10 mouse cellular contexts compared by ENCODE assay signal in genomic region chr1:21077191-21077590, GRCm38 (mm10). TPM values are rescaled to one million over a fixed set of nuclear protein-coding genes. Genes with fewer than 3 reads are reported as not detected.
DNase-seq lines count a peak whose midpoint lies in the region; ATAC-seq and TF ChIP-seq lines count a peak whose summit lies in the region.
"Had no signal": no experiment of that assay in that cellular context is flagged by ENCODE, and none has a peak within 500 bp of the region (broad histone marks: within the 10 kb centered on the region; RNA-seq: fewer than 3 reads in every experiment).

No protein-coding gene starts in this region.

- DNase-seq in heart, embryonic 10.5 days (ENCODE audit: low spot score): no peak
- no peak for DNase-seq in heart, adult 2 months
- DNase-seq in adipocyte (ENCODE audit: low spot score): peak; percentile 39
- DNase-seq in intestine, embryonic 14.5 days (ENCODE audit: low spot score): no peak
- no peak for DNase-seq in layer of hippocampus, postnatal 25 days (ENCODE audit: extremely low spot score in 1 of 2, low spot score in 1 of 2)
- DNase-seq in gastrocnemius, postnatal 14 days: no peak
- DNase-seq in adrenal gland, adult 2 months: no peak
- DNase-seq: adrenal gland, postnatal 25 days; thymus, adult 18-20 months had no signal

- H3K27ac ChIP-seq in heart, embryonic 10.5 days: no peak overlapping the region
- no peak overlapping the region for H3K27ac ChIP-seq in heart, adult 2 months
- no peak overlapping the region for H3K27ac ChIP-seq in intestine, embryonic 14.5 days (ENCODE audit: low read depth)
- H3K27ac ChIP-seq in midbrain, embryonic 12.5 days (replicated peaks): no peak overlapping the region

- 0 out of 2 replicates have a peak overlapping the region, but pooled peaks have one; percentile 25 for H3K4me3 ChIP-seq in heart, embryonic 10.5 days
- no peak overlapping the region for H3K4me3 ChIP-seq in heart, adult 2 months
- peak overlapping the region; percentile 58 for H3K4me3 ChIP-seq in intestine, embryonic 14.5 days (ENCODE audit: low read depth, low read length)
- 0 out of 2 replicates have a peak overlapping the region, but pooled peaks have one; percentile 8 for H3K4me3 ChIP-seq in midbrain, embryonic 12.5 days

- peak overlapping the region; percentile 66 for H3K4me2 ChIP-seq in intestine, embryonic 14.5 days (ENCODE audit: low read length)
- peak overlapping the region; percentile 72 for H3K4me2 ChIP-seq in midbrain, embryonic 12.5 days (replicated peaks)

- no peaks in the 10 kb centered on the region for H3K36me3 ChIP-seq in heart, embryonic 10.5 days
- 0 out of 2 replicates have a peak, but pooled peaks cover 2% of the 10 kb centered on the region for H3K36me3 ChIP-seq in heart, adult 2 months (ENCODE audit: control insufficient read depth, insufficient read depth, low read length)
- H3K36me3 ChIP-seq in intestine, embryonic 14.5 days (ENCODE audit: control insufficient read depth, insufficient read depth, low read length): no peaks in the 10 kb centered on the region
- no peaks in the 10 kb centered on the region for H3K36me3 ChIP-seq in midbrain, embryonic 12.5 days

- intact Hi-C loops in heart, adult 2 months (cut with DNase I): loop anchor here (5.0 kb wide), 2 partner anchors 80 to 260 kb away; no protein-coding TSS in a partner anchor
- intact Hi-C loops in gastrocnemius, postnatal 14 days (cut with DNase I; ENCODE audit: low total_unique reads): no loop called here

- H3K27me3 ChIP-seq in heart, embryonic 10.5 days (ENCODE audit: insufficient read depth, poor library complexity, severe bottlenecking): no peaks in the 10 kb centered on the region
- no peaks in the 10 kb centered on the region for H3K27me3 ChIP-seq in heart, adult 2 months (ENCODE audit: control insufficient read depth, insufficient read depth, low read length)
- no peaks in the 10 kb centered on the region for H3K27me3 ChIP-seq in intestine, embryonic 14.5 days (replicated peaks; ENCODE audit: control insufficient read depth, insufficient read depth, low read length)
- peaks cover 13% of the 10 kb centered on the region; the same call in 1 of the 2 replicates for H3K27me3 ChIP-seq in midbrain, embryonic 12.5 days

- no peaks in the 10 kb centered on the region for H3K9me3 ChIP-seq in heart, embryonic 10.5 days
- no peaks in the 10 kb centered on the region for H3K9me3 ChIP-seq in intestine, embryonic 14.5 days (ENCODE audit: control insufficient read depth, low read length)
- no peaks in the 10 kb centered on the region for H3K9me3 ChIP-seq in midbrain, embryonic 12.5 days

- H3K9ac ChIP-seq in heart, adult 2 months (ENCODE audit: low read depth, low read length): no peak overlapping the region
- no peak overlapping the region; the same call in 1 of the 2 replicates for H3K9ac ChIP-seq in intestine, embryonic 14.5 days (ENCODE audit: low read length)
- no peak overlapping the region for H3K9ac ChIP-seq in midbrain, embryonic 12.5 days (replicated peaks)

- 61% methylated on average over 5 of the region's 5 CpGs for WGBS in heart, embryonic 10.5 days
- WGBS in heart, adult 2 months: 69% methylated on average over 5 of the region's 5 CpGs
- 47% methylated on average over 5 of the region's 5 CpGs for WGBS in intestine, embryonic 14.5 days
- whole genome bisulfite sequencing in midbrain, embryonic 12.5 days: 32% methylated on average over 5 of the region's 5 CpGs

- TF ChIP-seq CTCF in heart, adult 2 months (IDR thresholded peaks at IDR 0.05): no peak

- H3K79me2 ChIP-seq in heart, adult 2 months (replicated peaks; ENCODE audit: control insufficient read depth, insufficient read depth, low read length): no peaks in the 10 kb centered on the region; the same call in 1 of the 2 replicates

- peaks cover 62% of the 10 kb centered on the region for H3K4me1 ChIP-seq in heart, embryonic 10.5 days
- peaks cover 14% of the 10 kb centered on the region for H3K4me1 ChIP-seq in heart, adult 2 months (ENCODE audit: control insufficient read depth, insufficient read depth, low read length)
- peaks cover 49% of the 10 kb centered on the region for H3K4me1 ChIP-seq in intestine, embryonic 14.5 days (replicated peaks; ENCODE audit: control insufficient read depth, insufficient read depth, low read length)
- H3K4me1 ChIP-seq in midbrain, embryonic 12.5 days: peaks cover 52% of the 10 kb centered on the region

- TF ChIP-seq POLR2A in heart, adult 2 months (IDR thresholded peaks at IDR 0.05; ENCODE audit: insufficient read depth, low read depth, low read length): no peak

- no peak for ATAC-seq in intestine, embryonic 14.5 days (replicated peaks; ENCODE audit: low FRiP score, low TSS enrichment, low read depth)
- ATAC-seq in midbrain, embryonic 12.5 days (ENCODE audit: low FRiP score, low read depth): no peak

- TF ChIP-seq EP300 in heart, adult 2 months (IDR thresholded peaks at IDR 0.05; ENCODE audit: insufficient read depth, low read depth, low read length): no peak

RNA-seq across cellular contexts. Expression of gene Tram2, which starts 1.8 kb away (rescaled TPM):
- polyA plus RNA-seq in heart, embryonic 10.5 days (2016; fragmentation: Nextera tagmentation; extraction: Ambion mirVana): 5.2 and 5.8 TPM in 2 replicates
- total RNA-seq in heart, adult 2 months (2021): 1 to 10 TPM; 5.6 to 6.0 TPM
- polyA plus RNA-seq in heart, adult 2 months (2012; rRNA removed): 4.6 and 7.1 TPM in 2 replicates
- polyA plus RNA-seq in intestine, embryonic 14.5 days (2014; fragmentation: Nextera tagmentation; extraction: Ambion mirVana): 10.4 and 11.6 TPM in 2 replicates
- 3.5 and 4.0 TPM in 2 replicates for polyA plus RNA-seq in midbrain, embryonic 12.5 days (2016; fragmentation: Nextera tagmentation; extraction: Ambion mirVana)
- 1 to 10 TPM in 1 of 2 experiments, under 1 TPM in 1; 0.91 to 1.4 TPM for total RNA-seq in layer of hippocampus, postnatal 25 days (2021)
- 1 to 10 TPM; 8.7 to 9.7 TPM for total RNA-seq in gastrocnemius, postnatal 14 days (2021)
- 1 to 10 TPM; 4.0 to 5.4 TPM for total RNA-seq in adrenal gland, adult 2 months (2021)
- 2.0 and 2.2 TPM in 2 replicates for polyA plus RNA-seq in adrenal gland, adult 2 months (2012; rRNA removed)
